In the genomic region with DNA sequence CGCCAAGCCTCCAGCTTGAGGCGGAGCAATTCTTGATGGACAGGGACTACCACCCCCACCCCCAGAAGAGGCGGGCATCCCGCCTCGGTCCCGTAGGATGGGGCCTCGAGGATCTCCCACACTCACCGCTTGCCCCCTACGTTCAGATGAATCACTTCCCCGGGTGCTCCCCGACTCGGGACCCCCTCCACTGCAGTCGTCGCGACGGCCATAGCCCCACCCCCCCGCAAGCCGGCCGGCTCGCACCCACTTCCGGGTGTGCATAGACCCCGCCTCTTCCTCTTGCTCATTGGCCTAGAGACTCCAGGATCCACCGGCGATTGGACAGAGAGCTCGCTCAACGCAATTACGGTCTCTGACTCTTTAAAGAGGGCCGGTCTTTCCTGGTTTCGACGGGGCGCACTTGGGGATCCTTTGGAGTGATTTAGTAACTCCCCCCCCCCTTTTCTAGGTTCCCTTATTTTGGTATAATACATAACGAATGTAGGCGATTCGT, we compare ENCODE assay signal across 8 mouse cellular contexts. TPM values are rescaled to one million over a fixed set of nuclear protein-coding genes. Genes with fewer than 3 reads are reported as not detected.
DNase-seq lines count a peak whose midpoint lies in the region; ATAC-seq lines count a peak whose summit lies in the region.

A gene (minus strand): TSS at position 275 of the 496 bp plus-strand sequence.

- H3K9me3 ChIP-seq in embryonic facial prominence, embryonic 13.5 days = no peaks in the 10 kb centered on the region
- no peaks in the 10 kb centered on the region for H3K9me3 ChIP-seq in limb, embryonic 13.5 days
- no peaks in the 10 kb centered on the region for H3K9me3 ChIP-seq in midbrain, embryonic 15.5 days

- peak; percentile 87 to 88 for DNase-seq in B cell, adult 2 months
- DNase-seq in adrenal gland, postnatal 4 days (ENCODE audit: low spot score in 2 of 2) = peak; percentile 49 to 78
- peak; percentile 92 to 95 for DNase-seq in heart, adult 18-20 months
- peak; percentile 85 for DNase-seq in kidney, adult 18-20 months
- peak; percentile 82 to 90 for DNase-seq in spleen, postnatal 10 days (ENCODE audit: low spot score in 2 of 2)

- H3K4me3 ChIP-seq in embryonic facial prominence, embryonic 13.5 days = peak within 1 kb of the TSS; percentile 68
- H3K4me3 ChIP-seq in limb, embryonic 13.5 days = peak within 1 kb of the TSS; percentile 67
- peak within 1 kb of the TSS; percentile 50 for H3K4me3 ChIP-seq in midbrain, embryonic 15.5 days

- H3K4me1 ChIP-seq in embryonic facial prominence, embryonic 13.5 days = peaks cover 20% of the 10 kb centered on the region
- peaks cover 24% of the 10 kb centered on the region for H3K4me1 ChIP-seq in limb, embryonic 13.5 days
- H3K4me1 ChIP-seq in midbrain, embryonic 15.5 days = peaks cover 22% of the 10 kb centered on the region

- peak; percentile 88 for ATAC-seq in embryonic facial prominence, embryonic 13.5 days (ENCODE audit: insufficient number of reproducible peaks, insufficient read depth, low FRiP score, low TSS enrichment, low read depth)
- peak; percentile 95 for ATAC-seq in limb, embryonic 13.5 days (ENCODE audit: low FRiP score, low read depth)
- ATAC-seq in midbrain, embryonic 15.5 days (replicated peaks) = peak; percentile 93

- peaks cover 26% of the 10 kb centered on the region for H3K27me3 ChIP-seq in embryonic facial prominence, embryonic 13.5 days
- peaks cover 29% of the 10 kb centered on the region for H3K27me3 ChIP-seq in limb, embryonic 13.5 days
- H3K27me3 ChIP-seq in midbrain, embryonic 15.5 days (replicated peaks) = peaks cover 29% of the 10 kb centered on the region

- H3K9ac ChIP-seq in embryonic facial prominence, embryonic 13.5 days = peak within 1 kb of the TSS; percentile 76
- H3K9ac ChIP-seq in limb, embryonic 13.5 days = peak within 1 kb of the TSS; percentile 73
- H3K9ac ChIP-seq in midbrain, embryonic 15.5 days = peak within 1 kb of the TSS; percentile 68

- H3K27ac ChIP-seq in embryonic facial prominence, embryonic 13.5 days = peak within 1 kb of the TSS; percentile 73
- 0 out of 2 replicates have a peak within 1 kb of the TSS, but pooled peaks have one; percentile 15 for H3K27ac ChIP-seq in limb, embryonic 13.5 days
- peak within 1 kb of the TSS; percentile 73 for H3K27ac ChIP-seq in midbrain, embryonic 15.5 days

- WGBS in embryonic facial prominence, embryonic 13.5 days = under 1% methylated on average over 34 of the region's 34 CpGs
- WGBS in limb, embryonic 13.5 days = under 1% methylated on average over 34 of the region's 34 CpGs
- under 1% methylated on average over 34 of the region's 34 CpGs for WGBS in midbrain, embryonic 15.5 days

- peaks cover 29% of the 10 kb centered on the region for H3K36me3 ChIP-seq in embryonic facial prominence, embryonic 13.5 days
- peaks cover 17% of the 10 kb centered on the region for H3K36me3 ChIP-seq in limb, embryonic 13.5 days
- peaks cover 2% of the 10 kb centered on the region; the same call in 1 of the 2 replicates for H3K36me3 ChIP-seq in midbrain, embryonic 15.5 days (replicated peaks)

- H3K4me2 ChIP-seq in embryonic facial prominence, embryonic 13.5 days = peak within 1 kb of the TSS; percentile 76
- H3K4me2 ChIP-seq in limb, embryonic 13.5 days (replicated peaks) = peak within 1 kb of the TSS; percentile 82
- H3K4me2 ChIP-seq in midbrain, embryonic 15.5 days = peak within 1 kb of the TSS; percentile 60

RNA-seq across cellular contexts. Expression of the gene that starts here (rescaled TPM):
- total RNA-seq in adrenal gland, postnatal 4 days (2021) = 10 to 100 TPM; 22.9 to 31.7 TPM
- polyA plus RNA-seq in embryonic facial prominence, embryonic 13.5 days (2015; fragmentation: Nextera tagmentation; extraction: Ambion mirVana) = 61.5 and 70.6 TPM in 2 replicates
- 1 to 10 TPM; 5.6 to 6.3 TPM for total RNA-seq in heart, adult 18-20 months (2021)
- 49.2 and 54.5 TPM in 2 replicates for polyA plus RNA-seq in limb, embryonic 13.5 days (2015; fragmentation: Nextera tagmentation; extraction: Ambion mirVana)
- polyA plus RNA-seq in midbrain, embryonic 15.5 days (2015; fragmentation: Nextera tagmentation; extraction: Ambion mirVana) = 63.9 and 64.7 TPM in 2 replicates

Comparison
In these comparisons a context has a peak if more than half of its experiments do, and no peak if none do; other contexts are left out.
1. Peak in every context shown above with its lines: DNase-seq, ATAC-seq, H3K4me3 ChIP-seq and H3K27ac ChIP-seq.
2. H3K27ac ChIP-seq: peak in every context shown above with its lines; median percentile 73 in embryonic facial prominence, embryonic 13.5 days; 73 in midbrain, embryonic 15.5 days; 15 in limb, embryonic 13.5 days.